Mouse (Mus musculus): ENCODE measurements around the gene Zbtb20. TPM values are rescaled to one million over a fixed set of nuclear protein-coding genes. Genes with fewer than 3 reads are reported as not detected.

Zbtb20 gene
- polyA plus RNA-seq, 2 experiments: 0.40 to 2.2 TPM

GRCm38 (mm10) chr16:43335151-43335823 is 459.6 kb downstream of the Zbtb20 start:
- Histone ChIP-seq H3K36me3 (replicated peaks; ENCODE audit: control insufficient read depth, insufficient read depth, low read depth) (no peaks in the 10 kb centered on the region), H3K4me1 (replicated peaks; ENCODE audit: control insufficient read depth in 2 of 2, insufficient read depth in 2 of 2, low read length in 1 of 2) (no peaks in the 10 kb centered on the region), H3K4me2 (ENCODE audit: low read depth) (no peak overlapping the region), H3K27me3 (ENCODE audit: control insufficient read depth, insufficient read depth, low read length) (no peaks in the 10 kb centered on the region), H3K9ac (replicated peaks) (no peak overlapping the region), H3K27ac (no peak overlapping the region), H3K4me3 (ENCODE audit: insufficient read depth in 1 of 2, low read depth in 2 of 2, low read length in 2 of 2) (no peak overlapping the region), H3K9me3 (ENCODE audit: control insufficient read depth, low read length) (no peaks in the 10 kb centered on the region)
- TF ChIP-seq EP300 (IDR thresholded peaks at IDR 0.05; ENCODE audit: low read depth) (no peak), CTCF (IDR thresholded peaks at IDR 0.05; ENCODE audit: low read depth) (no peak)
- WGBS (ENCODE audit: insufficient replicate concordance): 49% methylated on average over 8 of the region's 8 CpGs
- ATAC-seq (ENCODE audit: insufficient read depth) (no peak), DNase-seq (ENCODE audit: low read depth in 3 of 3, low spot score in 3 of 3) (no peak)

GRCm38 (mm10) chr16:43335824-43336215 is 460.1 kb downstream of the Zbtb20 start:
- ATAC-seq (ENCODE audit: insufficient read depth): no peak
- TF ChIP-seq CTCF (IDR thresholded peaks at IDR 0.05; ENCODE audit: low read depth) (no peak), EP300 (IDR thresholded peaks at IDR 0.05; ENCODE audit: low read depth) (no peak)
- DNase-seq (ENCODE audit: low read depth in 3 of 3, low spot score in 3 of 3): no peak
- Histone ChIP-seq H3K9me3 (ENCODE audit: control insufficient read depth, low read length) (no peaks in the 10 kb centered on the region), H3K4me2 (ENCODE audit: low read depth) (no peak overlapping the region), H3K4me1 (replicated peaks; ENCODE audit: control insufficient read depth in 2 of 2, insufficient read depth in 2 of 2, low read length in 1 of 2) (no peaks in the 10 kb centered on the region), H3K27me3 (ENCODE audit: control insufficient read depth, insufficient read depth, low read length) (no peaks in the 10 kb centered on the region), H3K4me3 (ENCODE audit: insufficient read depth in 1 of 2, low read depth in 2 of 2, low read length in 2 of 2) (no peak overlapping the region), H3K9ac (replicated peaks) (no peak overlapping the region), H3K36me3 (replicated peaks; ENCODE audit: control insufficient read depth, insufficient read depth, low read depth) (no peaks in the 10 kb centered on the region), H3K27ac (no peak overlapping the region)
- 53% methylated on average over 4 of the region's 4 CpGs for WGBS (ENCODE audit: insufficient replicate concordance)

GRCm38 (mm10) chr16:43340712-43341111 is 465.0 kb downstream of the Zbtb20 start:
- Histone ChIP-seq H3K27ac (no peak overlapping the region), H3K9me3 (ENCODE audit: control insufficient read depth, low read length) (no peaks in the 10 kb centered on the region), H3K36me3 (replicated peaks; ENCODE audit: control insufficient read depth, insufficient read depth, low read depth) (no peaks in the 10 kb centered on the region), H3K9ac (replicated peaks) (no peak overlapping the region), H3K4me2 (ENCODE audit: low read depth) (no peak overlapping the region), H3K4me3 (ENCODE audit: insufficient read depth in 1 of 2, low read depth in 2 of 2, low read length in 2 of 2) (no peak overlapping the region), H3K27me3 (ENCODE audit: control insufficient read depth, insufficient read depth, low read length) (no peaks in the 10 kb centered on the region), H3K4me1 (replicated peaks; ENCODE audit: control insufficient read depth in 2 of 2, insufficient read depth in 2 of 2, low read length in 1 of 2) (no peaks in the 10 kb centered on the region)
- TF ChIP-seq EP300 (IDR thresholded peaks at IDR 0.05; ENCODE audit: low read depth) (no peak), CTCF (IDR thresholded peaks at IDR 0.05; ENCODE audit: low read depth) (no peak)
- ATAC-seq (ENCODE audit: insufficient read depth): no peak
- no peak for DNase-seq (ENCODE audit: low read depth in 3 of 3, low spot score in 3 of 3)
- 55% methylated on average over 4 of the region's 4 CpGs for WGBS (ENCODE audit: insufficient replicate concordance)

- no peak for TF ChIP-seq CTCF (IDR thresholded peaks at IDR 0.05; ENCODE audit: low read depth)
- no peak for TF ChIP-seq EP300 (IDR thresholded peaks at IDR 0.05; ENCODE audit: low read depth)
- Histone ChIP-seq H3K27me3 (ENCODE audit: control insufficient read depth, insufficient read depth, low read length) (no peaks in the 10 kb centered on the region), H3K4me2 (ENCODE audit: low read depth) (no peak overlapping the region), H3K27ac (no peak overlapping the region), H3K36me3 (replicated peaks; ENCODE audit: control insufficient read depth, insufficient read depth, low read depth) (no peaks in the 10 kb centered on the region), H3K9me3 (ENCODE audit: control insufficient read depth, low read length) (no peaks in the 10 kb centered on the region), H3K9ac (replicated peaks) (no peak overlapping the region), H3K4me3 (ENCODE audit: insufficient read depth in 1 of 2, low read depth in 2 of 2, low read length in 2 of 2) (no peak overlapping the region), H3K4me1 (replicated peaks; ENCODE audit: control insufficient read depth in 2 of 2, insufficient read depth in 2 of 2, low read length in 1 of 2) (no peaks in the 10 kb centered on the region)
- no peak for DNase-seq (ENCODE audit: low read depth in 3 of 3, low spot score in 3 of 3)
- no peak for ATAC-seq (ENCODE audit: insufficient read depth)
Observed at GRCm38 (mm10) chr16:43341916-43342455, 466.3 kb downstream of the Zbtb20 start.

- TF ChIP-seq EP300 (IDR thresholded peaks at IDR 0.05; ENCODE audit: low read depth): no peak
- no peak for TF ChIP-seq CTCF (IDR thresholded peaks at IDR 0.05; ENCODE audit: low read depth)
- Histone ChIP-seq H3K27ac (no peak overlapping the region), H3K4me1 (replicated peaks; ENCODE audit: control insufficient read depth in 2 of 2, insufficient read depth in 2 of 2, low read length in 1 of 2) (no peaks in the 10 kb centered on the region), H3K27me3 (ENCODE audit: control insufficient read depth, insufficient read depth, low read length) (no peaks in the 10 kb centered on the region), H3K9ac (replicated peaks) (no peak overlapping the region), H3K36me3 (replicated peaks; ENCODE audit: control insufficient read depth, insufficient read depth, low read depth) (no peaks in the 10 kb centered on the region), H3K4me2 (ENCODE audit: low read depth) (no peak overlapping the region), H3K9me3 (ENCODE audit: control insufficient read depth, low read length) (no peaks in the 10 kb centered on the region), H3K4me3 (ENCODE audit: insufficient read depth in 1 of 2, low read depth in 2 of 2, low read length in 2 of 2) (no peak overlapping the region)
- DNase-seq (ENCODE audit: low read depth in 3 of 3, low spot score in 3 of 3) (no peak), ATAC-seq (ENCODE audit: insufficient read depth) (no peak)
Observed at GRCm38 (mm10) chr16:43346094-43346493, 470.4 kb downstream of the Zbtb20 start.

All from liver, embryonic 14.5 days (tissue).